Mouse (Mus musculus) 3134 (cell line): ENCODE results near the gene Brd7.
A peak's percentile ranks its signal among the peaks of the same experiment; 100 is the strongest.

Experiments
- DNase-seq: peaks from one replicate; pipeline ENCODE4 v3.0.0-alpha.2; 2011; ENCODE audit warnings: low spot score; ENCODE audit not compliant: insufficient read length; ENCODE audit errors: extremely low read depth

The Brd7 gene

DNA sequence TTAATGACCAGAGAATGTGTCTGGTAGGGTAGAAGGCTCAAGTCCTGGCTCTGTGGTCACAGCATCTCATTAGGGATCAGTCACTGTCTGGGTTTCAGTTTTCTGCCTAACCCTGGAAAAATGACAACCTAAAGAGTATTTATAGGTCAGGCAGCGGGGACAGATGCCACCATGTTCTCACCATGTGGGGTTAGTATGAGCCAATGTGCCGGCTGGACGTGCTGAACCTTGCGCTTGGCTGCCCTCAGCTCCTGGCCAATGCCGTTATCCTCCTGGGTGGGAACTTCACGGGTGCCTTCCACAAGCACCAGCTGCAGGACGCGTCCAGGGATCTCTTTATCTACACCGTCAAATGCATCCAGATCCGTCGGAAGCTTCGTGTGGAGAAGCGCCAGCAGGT lies 51.7 kb downstream of the Brd7 start:
- no peak for DNase-seq

DNA sequence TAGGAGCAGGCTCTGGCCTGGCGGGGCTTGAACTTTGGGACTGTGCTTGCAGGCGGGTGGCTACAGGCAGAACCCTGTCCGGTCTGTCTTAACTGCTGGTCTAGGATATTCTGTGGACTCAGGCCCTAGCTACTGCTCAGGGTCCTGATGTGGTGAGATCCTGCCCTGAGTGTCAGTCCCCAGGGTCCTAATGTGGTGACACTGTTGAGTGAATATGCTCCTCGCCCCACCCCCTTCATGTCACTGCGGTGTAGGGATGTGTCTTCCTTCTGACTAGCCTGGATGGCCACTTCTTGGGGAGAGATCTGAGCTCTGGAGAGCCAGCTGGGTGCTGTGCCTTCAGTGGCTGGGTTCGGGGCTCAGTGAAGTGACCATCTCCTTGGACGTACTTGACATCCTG lies 52.1 kb downstream of the Brd7 start:
- no peak for DNase-seq

DNA sequence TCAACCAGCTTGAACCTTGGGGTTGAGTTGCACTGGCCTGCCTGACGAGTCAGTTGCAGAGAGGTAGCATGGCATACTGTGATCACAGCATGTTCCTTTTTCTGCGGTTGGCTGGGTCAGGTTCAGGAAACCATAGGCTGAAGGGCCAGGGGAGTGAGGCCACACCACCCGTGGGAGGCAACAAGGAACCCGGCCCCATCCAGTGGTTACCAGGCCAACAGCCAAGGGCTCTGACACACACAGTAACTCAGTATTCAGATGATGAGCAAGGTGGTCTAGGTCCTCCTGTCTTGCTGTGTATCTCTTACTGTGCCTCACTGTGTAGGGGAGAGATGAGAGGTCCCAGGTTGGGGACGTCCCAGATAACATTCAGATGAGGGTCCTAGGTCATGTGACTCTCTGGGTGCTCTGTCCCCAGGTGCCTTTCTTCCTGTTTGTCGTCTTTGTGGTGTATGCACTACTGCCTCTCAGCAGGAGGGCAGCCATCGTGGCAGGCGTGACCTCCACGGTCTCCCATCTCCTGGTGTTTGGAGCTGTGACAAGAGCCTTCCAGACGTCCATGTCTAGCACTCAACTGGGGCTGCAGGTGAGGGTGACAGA lies 52.6 kb downstream of the Brd7 start:
- no peak for DNase-seq

DNA sequence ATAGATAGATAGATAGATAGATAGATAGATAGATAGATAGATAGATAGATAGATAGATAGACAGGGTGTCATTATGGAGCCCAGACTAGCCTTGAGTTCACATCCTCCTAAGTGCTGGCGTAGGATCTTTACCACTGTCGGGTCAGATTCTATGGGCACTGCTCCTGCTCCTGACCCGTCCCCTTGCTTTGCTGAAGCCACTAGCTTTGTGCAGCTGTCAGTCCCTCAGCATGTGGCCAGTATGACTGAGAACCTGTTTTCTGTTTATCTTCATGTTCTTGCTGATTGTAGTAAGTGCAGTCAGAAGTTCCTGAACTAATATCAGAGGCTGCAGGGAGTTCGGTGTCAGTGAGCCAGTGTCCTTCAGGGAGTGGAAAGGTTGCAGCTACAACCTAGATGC lies 54.3 kb downstream of the Brd7 start:
- no peak for DNase-seq

DNA sequence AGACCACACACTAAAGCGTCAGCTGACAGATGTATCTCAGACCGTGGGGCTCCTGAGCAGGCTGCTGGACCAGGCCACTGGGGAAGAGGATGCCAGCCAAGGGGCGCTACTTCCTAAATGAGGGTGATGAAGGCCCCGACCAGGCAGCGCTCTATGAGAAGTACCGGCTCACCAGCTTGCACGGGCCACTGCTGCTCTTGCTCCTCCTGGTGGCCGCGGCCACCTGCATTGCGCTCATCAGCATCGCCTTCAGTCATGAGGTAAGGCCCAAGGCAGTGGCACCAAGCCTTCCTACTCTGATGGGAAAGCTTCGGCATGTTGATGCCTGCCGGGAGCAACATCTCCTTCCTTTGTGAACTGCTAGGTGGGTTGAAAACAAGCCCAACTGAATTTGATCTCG lies 55.5 kb downstream of the Brd7 start:
- peak; percentile 39 for DNase-seq

DNA sequence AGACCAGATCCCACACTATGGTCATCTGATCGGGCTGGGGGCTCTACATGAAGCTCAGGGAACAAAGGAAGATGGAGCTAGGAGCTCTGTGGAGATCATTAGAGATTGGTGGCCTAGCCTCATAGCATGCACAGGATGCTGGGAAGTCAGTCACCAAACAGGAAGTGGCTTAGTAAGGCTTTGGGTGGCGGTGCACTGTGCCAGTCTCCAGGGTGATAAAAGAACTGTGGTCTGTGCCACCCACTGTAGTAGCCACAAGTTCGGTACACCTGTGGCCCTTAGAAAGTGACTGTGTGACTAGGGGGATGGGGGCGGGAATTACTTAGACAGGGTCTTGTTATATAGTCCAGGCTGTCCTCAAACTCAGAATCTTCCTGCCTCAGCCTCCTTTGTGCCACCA lies 56.2 kb downstream of the Brd7 start:
- DNase-seq: no peak

DNA sequence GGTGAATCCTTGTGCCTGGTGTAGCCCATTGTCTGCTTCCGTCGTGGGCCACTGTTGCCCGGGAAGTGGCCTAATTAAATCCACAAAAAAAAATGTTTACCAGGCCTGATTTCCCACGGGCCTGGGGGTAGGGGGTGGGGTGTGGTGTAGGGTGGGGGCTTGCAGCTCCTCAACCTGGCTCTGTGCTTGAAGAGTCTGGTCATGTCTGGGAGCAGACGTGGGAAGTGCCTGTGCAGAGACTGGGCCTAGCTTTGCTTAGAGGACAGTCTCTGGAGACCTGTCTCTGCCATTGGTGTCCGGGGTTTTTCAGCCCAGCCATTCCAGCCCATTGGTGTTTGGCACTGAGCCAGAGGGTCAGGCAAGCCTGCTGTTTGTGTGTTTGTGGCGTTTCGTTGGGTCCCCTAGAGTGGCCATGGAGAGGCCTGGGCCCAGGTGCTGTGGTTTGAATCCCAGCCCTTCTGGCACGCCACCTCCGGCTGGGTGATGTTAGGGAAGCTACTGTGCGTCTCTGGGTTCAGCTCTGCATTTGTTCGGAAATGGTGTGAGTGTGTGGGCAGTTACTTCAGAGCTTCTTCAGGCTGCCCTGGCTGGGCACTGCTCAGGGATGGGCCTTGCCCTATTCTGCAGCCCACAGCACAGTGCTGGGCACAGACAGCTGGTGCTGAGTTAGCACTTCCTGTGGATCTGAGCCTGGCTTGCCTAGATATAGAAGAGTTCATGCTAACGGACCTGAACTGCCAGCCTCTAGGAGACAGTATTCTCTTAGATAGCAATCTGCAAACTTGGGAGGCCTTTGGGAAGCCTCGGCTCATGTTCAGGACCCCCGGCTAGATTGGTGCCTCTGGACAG lies 60.2 kb downstream of the Brd7 start:
- DNase-seq: no peak

DNA sequence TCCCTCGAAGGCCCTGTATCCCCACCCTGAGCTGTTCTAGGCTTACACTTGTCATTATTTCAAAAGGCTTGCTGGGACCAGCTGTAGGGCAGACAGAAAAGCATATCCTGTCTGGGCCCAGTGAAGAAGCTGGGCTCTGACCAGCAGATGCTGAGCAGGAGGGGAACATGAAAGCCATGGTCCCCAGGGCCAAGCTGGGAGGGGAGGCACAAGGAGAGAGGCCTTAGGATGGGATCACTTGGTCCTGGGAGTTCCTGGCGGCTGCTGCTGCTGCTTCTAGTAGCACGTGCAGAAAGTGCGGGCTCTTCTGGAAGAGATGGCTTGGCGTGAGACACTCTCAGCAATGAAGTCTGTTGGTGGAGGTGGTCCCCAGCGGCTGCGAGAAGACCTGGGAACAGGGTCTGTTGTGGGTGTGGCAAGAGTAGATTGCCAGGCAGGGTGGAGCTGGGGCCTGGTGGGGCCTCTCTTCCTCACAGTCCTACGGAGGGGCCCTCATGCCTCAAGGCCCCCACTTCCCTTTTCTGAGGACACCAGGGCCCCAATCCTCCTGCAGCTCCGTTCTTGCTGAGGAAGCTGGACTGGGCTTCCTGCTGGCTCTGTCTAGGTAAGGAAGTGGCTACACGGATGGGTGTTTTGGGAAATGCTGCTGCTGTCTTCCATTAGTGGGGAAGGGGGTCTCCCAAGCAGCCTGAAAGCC lies 61.9 kb downstream of the Brd7 start:
- DNase-seq: no peak

DNA sequence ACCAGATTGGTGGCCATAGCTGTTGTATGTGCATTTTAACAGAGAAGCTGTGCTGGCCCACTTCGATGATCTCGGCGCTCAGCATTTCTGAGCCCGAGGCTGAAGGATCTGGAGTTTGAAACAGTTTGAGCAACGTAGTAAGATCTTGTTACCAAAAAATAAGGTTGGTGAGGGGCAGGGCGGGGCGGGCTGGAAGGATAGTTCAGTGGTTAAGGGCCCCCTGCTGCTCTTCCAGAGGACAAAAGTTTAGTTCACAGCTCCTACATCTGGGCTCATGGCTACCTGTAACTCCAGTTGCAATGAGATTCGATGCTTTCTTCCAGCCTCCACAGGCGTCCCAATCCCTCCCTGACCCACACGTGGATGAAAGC lies 63.3 kb downstream of the Brd7 start:
- no peak for DNase-seq

DNA sequence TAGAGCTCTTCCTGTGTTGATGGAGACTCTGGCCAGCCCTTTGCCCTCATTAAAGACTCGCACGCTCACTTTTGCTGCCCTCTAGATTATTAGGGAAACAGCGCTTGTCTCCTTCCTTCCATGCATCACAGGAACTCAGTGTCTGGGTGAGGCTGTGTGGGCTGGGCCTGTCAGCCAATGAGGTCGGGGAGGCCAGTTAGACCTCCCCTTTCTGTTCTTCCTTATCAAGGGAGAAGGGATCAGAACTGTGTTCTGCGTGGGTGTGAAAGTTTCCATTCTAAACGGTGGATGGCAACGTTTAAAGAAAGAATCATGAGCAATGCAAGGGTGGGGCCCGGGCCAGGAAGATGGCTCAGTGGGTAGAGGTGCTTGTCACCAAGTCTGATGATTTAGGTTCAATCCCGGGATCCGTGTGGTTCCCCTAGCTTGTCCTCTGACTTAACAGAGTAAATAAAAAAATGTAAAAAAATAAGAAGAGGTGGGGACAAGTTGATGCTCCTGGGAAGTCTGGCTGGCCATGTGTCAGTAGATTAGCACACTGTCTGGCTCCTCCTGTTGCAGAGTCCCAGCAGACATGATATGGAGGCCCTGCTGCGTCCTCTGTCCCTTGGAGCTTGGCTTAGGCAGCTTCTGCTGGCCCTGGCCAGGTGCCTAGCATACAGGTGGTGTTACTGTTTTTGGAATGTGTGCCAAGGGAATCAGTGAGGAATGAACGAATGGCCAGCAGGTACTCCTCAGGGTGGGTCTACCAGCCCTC lies 63.8 kb downstream of the Brd7 start:
- no peak for DNase-seq

DNA sequence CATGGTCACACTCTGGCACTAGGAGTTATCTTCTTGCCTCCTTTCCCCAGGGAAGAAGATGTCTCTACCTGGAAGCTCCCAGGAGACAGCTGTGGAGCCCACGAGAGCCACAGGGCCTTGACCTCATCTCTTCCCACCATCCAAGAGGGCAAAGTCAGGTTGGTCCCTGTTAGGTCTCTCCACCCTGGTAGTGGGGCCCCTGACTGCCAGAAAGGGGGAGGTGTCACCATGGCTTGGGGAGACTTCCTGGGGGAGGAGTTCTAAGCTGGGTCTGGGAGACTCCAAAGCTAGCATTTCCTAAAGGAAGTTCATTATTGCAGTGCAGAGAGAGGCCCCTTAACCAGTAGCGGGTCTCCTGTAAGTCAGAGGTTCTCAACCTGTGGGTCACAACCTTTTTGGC lies 67.0 kb downstream of the Brd7 start:
- DNase-seq: no peak

DNA sequence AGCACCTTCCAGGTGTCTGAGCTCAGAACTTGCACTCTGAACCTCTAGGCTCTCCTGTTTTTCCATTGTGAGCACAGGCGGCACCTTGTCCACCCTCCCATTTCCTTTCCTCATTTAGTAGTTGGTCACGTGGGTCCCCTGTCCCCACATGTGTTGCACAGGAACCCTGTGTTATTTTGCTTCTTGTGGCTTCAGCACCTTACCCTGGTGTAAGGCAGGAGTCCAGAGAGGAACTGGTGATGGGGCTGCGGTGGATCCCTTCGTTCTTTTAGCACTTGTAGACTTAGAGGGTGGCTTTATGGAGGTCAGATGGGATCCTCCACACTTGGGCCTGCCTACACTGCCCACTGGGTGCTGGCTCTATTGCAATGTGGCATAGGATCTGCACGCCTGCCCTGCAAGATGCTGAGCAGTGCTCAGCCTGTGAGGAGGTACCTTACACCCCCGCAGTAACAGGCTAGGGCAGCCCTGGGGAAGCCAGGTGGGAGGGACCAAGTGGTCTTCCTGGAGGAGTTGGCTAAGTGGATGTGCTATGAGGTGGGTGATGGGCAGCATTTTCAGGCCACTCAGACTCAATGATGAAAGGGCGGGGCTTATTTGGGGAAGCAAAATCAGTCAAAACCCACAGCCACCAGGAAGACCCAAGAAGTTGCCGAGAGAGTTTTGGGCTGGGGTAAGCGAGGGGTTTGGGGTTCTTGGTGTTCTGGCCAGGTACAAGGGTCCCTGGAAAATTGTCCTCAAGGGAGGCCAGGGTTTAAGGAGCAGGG lies 68.2 kb downstream of the Brd7 start:
- no peak for DNase-seq

DNA sequence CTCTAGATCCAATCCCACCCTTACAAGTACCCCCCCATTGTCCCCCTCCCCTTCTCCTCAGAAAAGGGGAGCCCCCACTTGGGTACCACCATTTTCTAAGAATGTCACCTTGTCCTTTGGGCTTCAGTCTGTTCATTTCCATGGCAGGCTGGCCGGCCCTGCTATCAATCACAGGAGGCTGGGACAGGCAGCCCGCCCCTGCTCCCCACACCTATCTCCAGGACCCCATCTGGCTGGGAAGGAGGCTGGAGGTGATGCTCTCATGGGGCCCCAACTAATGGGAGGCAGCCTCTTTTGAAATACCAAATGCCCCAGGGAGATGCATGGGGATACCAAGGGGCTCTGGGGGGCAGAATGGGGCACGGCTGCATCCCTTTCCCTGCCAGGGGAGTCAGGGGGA lies 69.1 kb downstream of the Brd7 start:
- DNase-seq: no peak

DNA sequence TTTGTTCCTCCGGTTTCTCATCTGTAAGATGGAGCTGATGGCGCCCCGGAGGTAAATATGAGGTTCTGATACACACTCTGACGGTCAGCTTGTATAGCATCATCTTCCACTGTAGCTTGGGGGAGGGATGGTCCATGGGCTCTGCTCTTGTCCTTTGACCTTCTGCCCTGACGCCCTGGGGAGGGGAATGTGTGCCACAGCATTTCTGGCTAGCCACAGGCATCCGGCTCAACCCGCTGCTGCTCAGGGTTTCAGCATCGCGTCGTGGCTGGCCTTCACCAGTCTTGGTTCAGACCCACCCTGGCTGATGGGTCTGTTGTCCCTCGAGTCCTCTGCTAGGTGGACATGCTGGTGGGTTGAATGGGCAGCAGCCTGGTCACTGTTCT lies 70.7 kb downstream of the Brd7 start:
- peak; percentile 44 for DNase-seq

DNA sequence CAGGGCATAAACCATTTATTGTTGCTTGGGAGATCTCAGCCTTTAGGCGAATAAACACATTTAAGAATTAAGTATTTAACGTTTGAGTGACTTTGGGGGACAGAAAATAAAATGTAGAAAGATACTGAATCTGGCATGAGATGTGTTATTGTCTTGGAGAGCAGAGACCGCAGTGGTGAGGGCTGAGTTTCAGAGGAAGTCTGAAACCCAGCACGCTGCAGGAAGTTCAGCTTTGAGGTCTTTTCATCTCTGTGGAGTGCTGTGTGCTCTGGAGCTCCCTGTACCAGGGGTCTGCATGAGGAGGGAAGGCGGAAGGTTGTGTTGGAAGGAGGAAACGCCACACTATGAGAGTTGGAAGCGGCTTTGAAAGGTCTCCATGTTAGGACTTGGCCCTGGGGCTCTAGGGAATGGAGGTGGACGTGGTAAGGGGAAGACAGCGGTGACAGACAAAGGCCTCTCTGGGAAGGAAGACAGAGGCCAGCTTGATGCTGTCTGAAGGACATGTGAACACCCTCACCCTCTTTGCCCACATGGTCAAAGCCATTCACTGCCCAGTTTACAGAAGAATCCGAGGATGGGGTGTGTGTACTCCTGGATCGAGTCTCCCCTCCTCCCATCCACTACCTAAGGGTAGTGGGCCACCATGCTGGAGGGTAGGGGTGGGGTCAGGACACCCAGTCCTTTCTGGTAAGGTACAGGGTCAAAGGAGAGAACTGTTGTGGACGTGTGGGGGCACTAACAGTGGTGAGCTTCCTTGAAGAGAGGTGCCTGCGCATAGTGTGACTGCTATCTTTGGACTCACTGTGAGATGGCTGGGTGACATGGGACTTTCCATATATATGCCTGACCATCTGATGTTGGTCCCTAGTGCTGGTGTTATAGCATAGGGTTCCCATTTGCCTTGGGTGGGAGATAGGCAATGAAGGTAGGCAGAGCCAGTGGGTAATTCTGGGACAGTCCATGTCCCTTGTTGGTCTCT lies 71.4 kb downstream of the Brd7 start:
- DNase-seq: no peak

DNA sequence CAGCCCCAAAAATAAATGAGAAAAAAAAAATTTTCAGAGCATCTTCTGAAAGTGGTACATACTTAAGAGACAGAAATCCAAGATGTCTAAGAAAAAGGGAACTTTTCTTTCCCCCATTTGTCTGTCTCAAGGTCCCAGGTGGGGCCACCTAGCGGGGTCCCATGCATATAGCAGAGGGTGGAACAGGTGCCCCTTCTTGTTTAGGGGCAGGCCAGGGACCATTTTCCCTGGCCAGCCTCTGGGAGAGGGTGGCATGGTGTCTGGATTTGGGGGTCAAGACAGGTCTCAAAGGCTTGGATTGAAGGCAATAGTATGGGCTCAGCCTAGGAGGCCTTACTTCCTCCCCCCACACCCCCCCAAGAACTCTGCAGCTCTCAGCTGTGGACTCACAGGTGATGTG lies 72.1 kb downstream of the Brd7 start:
- DNase-seq: no peak

DNA sequence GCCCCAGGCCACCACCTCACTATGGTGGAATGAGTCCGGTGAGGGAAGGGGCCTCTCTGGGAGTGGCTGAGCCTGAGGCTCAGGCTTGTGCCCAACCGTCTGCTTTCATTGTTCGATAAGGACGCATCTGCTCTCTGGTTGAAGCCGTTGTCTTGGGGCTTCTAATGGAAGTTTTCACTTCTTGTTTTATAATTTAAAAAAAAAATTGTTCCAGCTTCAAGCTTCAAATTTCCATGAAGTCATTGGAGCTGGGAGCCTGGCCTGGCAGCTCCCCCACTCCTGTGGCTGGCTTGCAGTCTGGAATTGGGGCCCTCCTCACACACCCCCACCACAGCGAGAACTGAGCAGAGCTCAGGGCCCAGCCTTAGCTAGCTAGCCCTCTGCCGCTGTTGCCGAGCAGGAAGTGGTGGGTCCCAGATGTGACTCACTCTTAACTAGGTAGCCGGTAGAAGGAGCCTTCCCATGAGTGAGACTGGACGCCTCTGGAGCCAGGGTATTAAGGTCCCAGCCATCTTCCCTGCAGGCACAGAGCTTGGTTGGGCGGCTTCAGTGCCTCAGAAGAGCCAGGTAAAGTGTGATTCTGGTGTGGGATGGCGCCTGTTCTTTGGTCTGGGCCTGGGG lies 73.3 kb downstream of the Brd7 start:
- DNase-seq: peak; percentile 77

DNA sequence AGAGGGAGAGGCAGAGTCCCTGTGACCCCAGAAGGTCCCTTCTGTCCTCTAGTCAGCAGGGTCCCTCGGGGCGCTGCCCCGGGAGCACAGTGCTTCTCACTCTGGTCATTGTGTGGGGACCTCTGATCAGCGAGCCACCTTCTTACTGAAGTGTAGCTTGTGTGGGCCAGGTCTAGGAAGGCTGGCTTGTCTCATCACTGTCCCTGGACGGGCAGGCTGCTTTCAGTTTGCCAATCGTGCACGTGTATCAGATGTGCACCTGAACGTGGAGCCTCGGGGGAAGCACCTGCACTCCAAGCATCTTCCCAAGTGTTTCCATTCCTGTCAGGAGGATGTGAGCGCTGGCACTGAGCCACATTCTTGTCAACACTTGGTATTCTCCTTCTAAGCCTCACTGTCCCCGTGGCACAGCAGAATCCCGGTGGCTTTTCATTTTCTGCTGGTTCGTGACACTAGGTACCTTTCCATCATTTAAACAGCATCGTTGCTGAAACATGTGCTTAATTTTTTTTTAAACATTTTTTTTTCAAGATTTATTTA lies 75.5 kb downstream of the Brd7 start:
- peak; percentile 40 for DNase-seq
